In the genomic region with DNA sequence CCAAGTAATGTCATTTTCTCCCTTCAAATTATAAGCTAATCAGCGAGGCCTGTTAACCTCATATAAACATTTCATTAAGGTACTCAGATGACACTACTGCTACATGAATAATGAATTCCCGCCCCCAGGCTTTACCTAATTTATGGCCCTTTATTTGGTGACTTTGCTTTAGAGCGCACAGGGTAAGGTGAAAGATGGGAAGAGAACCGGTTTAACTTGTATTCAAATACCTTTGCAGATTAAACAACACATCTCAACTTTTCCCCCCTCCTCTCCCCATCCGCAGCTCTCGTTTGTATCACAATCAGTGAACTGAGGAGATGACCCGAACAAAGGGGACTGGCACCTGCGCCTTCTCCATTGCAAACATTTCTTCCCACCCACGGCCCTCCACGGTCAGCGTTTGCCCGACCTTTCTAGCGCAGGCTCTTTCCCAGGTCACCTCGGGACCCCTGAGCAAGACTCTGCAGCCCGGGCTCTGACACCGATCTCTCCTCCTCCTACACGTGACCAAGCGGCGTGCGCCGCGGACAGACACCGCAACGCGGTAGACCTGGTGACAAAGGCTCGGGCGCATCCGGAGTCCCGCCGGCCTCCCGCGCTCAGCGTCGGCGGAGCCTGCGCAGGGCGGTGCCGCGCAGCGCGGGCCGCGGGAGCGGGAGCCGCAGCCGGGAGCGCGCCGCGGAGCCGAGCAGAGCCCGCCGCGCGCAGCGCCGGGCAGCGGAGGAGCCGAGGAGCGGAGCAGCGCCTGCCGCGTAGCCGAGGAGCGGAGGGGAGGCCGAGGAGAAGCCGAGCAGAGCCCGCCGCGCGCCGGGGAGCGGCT, we compare ENCODE assay signal across 8 mouse cellular contexts. TPM values are rescaled to one million over a fixed set of nuclear protein-coding genes. Genes with fewer than 3 reads are reported as not detected.
DNase-seq lines count a peak whose midpoint lies in the region; ATAC-seq lines count a peak whose summit lies in the region.

Gene Jmjd1c (plus strand): TSS at position 328 of the 823 bp plus-strand sequence.

- H3K27me3 ChIP-seq in hindbrain, embryonic 12.5 days: no peaks in the 10 kb centered on the region

- peak within 1 kb of the TSS; percentile 100 for H3K27ac ChIP-seq in hindbrain, embryonic 12.5 days

- H3K9ac ChIP-seq in hindbrain, embryonic 12.5 days: peak within 1 kb of the TSS; percentile 99

- WGBS in hindbrain, embryonic 12.5 days: under 1% methylated on average over 59 of the region's 73 CpGs

- peak; percentile 91 for ATAC-seq in hindbrain, embryonic 12.5 days (ENCODE audit: low FRiP score)

- 0 out of 2 replicates have a peak, but pooled peaks cover 3% of the 10 kb centered on the region for H3K36me3 ChIP-seq in hindbrain, embryonic 12.5 days

- H3K4me2 ChIP-seq in hindbrain, embryonic 12.5 days (replicated peaks): peak within 1 kb of the TSS; percentile 78

- peak within 1 kb of the TSS; percentile 91 for H3K4me3 ChIP-seq in hindbrain, embryonic 12.5 days

- H3K4me1 ChIP-seq in hindbrain, embryonic 12.5 days: peaks cover 40% of the 10 kb centered on the region

- H3K9me3 ChIP-seq in hindbrain, embryonic 12.5 days (replicated peaks): no peaks in the 10 kb centered on the region

- DNase-seq in adrenal gland, adult 18-20 months (ENCODE audit: low spot score in 2 of 2): peak; percentile 72 to 73
- DNase-seq in cerebellum, postnatal 36 days: peak; percentile 85 to 89
- peak; percentile 56 to 72 for DNase-seq in frontal cortex, postnatal 25 days (ENCODE audit: low spot score in 2 of 2)
- DNase-seq in layer of hippocampus, postnatal 36 days: peak; percentile 83 to 87
- DNase-seq in lung, postnatal 14 days: peak; percentile 73
- DNase-seq in right cerebral cortex, adult 18-20 months: peak; percentile 90
- peak; percentile 72 to 75 for DNase-seq in urinary bladder, postnatal 4 days (ENCODE audit: low spot score in 2 of 2)

RNA-seq across cellular contexts. Expression of gene Jmjd1c, which starts in this region (rescaled TPM):
- 10 to 100 TPM; 44.4 to 49.7 TPM for total RNA-seq in adrenal gland, adult 18-20 months (2021)
- polyA plus RNA-seq in hindbrain, embryonic 12.5 days (2016; fragmentation: Nextera tagmentation; extraction: Ambion mirVana): 60.1 and 65.1 TPM in 2 replicates
- total RNA-seq in layer of hippocampus, postnatal 36 days (2021): 100 to 1,000 TPM; 103 to 110 TPM

Comparison
In these comparisons a context has a peak if more than half of its experiments do, and no peak if none do; other contexts are left out.
1. Peak in every context shown above with its lines: DNase-seq, ATAC-seq, H3K4me3 ChIP-seq and H3K27ac ChIP-seq.